ENCODE assay signal across 10 mouse cellular contexts in the genomic region with DNA sequence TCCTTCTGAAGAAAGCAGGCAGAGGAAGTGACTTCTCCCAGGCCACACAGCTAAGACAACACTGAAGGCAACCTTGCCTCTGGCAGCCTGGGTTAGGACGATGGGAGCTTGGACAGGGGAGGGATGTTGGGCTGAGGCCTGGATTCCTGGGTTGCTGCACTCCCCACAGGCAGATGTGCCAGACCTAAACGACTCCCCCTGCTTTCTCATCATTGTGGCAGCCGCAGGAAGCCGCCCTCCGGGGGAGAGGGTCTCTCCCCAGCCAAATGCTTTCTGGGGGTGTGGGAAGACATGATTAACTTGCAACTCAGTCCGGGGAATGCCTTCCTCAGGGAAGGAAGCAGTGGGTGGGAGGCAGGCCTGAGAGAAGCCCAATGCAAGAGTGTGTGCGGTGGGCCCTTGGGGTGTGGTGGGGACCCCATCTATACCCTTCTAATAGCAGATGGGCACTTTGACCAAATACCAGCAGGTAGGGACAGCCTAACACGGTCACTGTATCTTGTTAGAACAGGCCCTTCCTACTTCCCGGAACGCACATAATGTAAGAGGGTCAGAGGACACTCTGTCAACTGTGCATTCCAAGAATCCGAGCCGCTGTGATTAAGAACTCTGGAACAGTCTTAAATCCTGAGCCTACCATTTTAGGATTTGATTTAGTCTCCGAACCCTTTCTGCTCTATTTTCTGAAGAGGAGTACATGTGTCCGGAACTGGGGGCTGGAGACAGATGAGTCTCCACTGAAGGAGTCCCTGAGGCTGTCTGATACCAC. TPM values are rescaled to one million over a fixed set of nuclear protein-coding genes. Genes with fewer than 3 reads are reported as not detected.
DNase-seq lines count a peak whose midpoint lies in the region; ATAC-seq and TF ChIP-seq lines count a peak whose summit lies in the region.
"Had no signal": no experiment of that assay in that cellular context is flagged by ENCODE, and none has a peak within 500 bp of the region (broad histone marks: within the 10 kb centered on the region; RNA-seq: fewer than 3 reads in every experiment).

No protein-coding gene starts in this region.

- DNase-seq in kidney, adult 9 months: no peak
- DNase-seq in 3134 (ENCODE audit: extremely low read depth, insufficient read length, low spot score): peak; percentile 60
- DNase-seq in kidney, postnatal 14 days: peak; percentile 31
- DNase-seq in urinary bladder, postnatal 25 days (ENCODE audit: low spot score): no peak
- DNase-seq in natural killer cell, adult 2 months (ENCODE audit: low spot score in 2 of 2): no peak
- DNase-seq: adrenal gland, postnatal 10 days had no signal

- H3K9me3 ChIP-seq in kidney, embryonic 16.5 days (ENCODE audit: low read length): no peaks in the 10 kb centered on the region
- H3K9me3 ChIP-seq: forebrain, embryonic 15.5 days; neural tube, embryonic 15.5 days had no signal

- H3K27ac ChIP-seq in kidney, embryonic 16.5 days (ENCODE audit: low read length): peak overlapping the region; percentile 71
- H3K27ac ChIP-seq: forebrain, embryonic 15.5 days; neural tube, embryonic 15.5 days had no signal

- peaks cover 36% of the 10 kb centered on the region for H3K79me3 ChIP-seq in C2C12 (ENCODE audit: low read depth)

- no peaks in the 10 kb centered on the region for H3K36me3 ChIP-seq in kidney, embryonic 16.5 days (ENCODE audit: insufficient read depth, low read length)
- no peaks in the 10 kb centered on the region for H3K36me3 ChIP-seq in C2C12 (ENCODE audit: control insufficient read depth, insufficient read depth)
- H3K36me3 ChIP-seq: forebrain, embryonic 15.5 days; neural tube, embryonic 15.5 days had no signal

- H3K79me2 ChIP-seq in C2C12 (ENCODE audit: control insufficient read depth, insufficient read depth): peaks cover 68% of the 10 kb centered on the region

- no peaks in the 10 kb centered on the region for H3K27me3 ChIP-seq in kidney, embryonic 16.5 days (ENCODE audit: insufficient read depth, low read length)
- H3K27me3 ChIP-seq in C2C12 (ENCODE audit: control insufficient read depth, insufficient read depth, insufficient read length): no peaks in the 10 kb centered on the region
- H3K27me3 ChIP-seq: forebrain, embryonic 15.5 days; neural tube, embryonic 15.5 days had no signal

- H3K4me2 ChIP-seq in kidney, embryonic 16.5 days (replicated peaks; ENCODE audit: low read depth, low read length): no peak overlapping the region
- H3K4me2 ChIP-seq: forebrain, embryonic 15.5 days; neural tube, embryonic 15.5 days had no signal

- H3ac ChIP-seq in C2C12 (ENCODE audit: control insufficient read depth, insufficient read length, low read depth): peak overlapping the region; percentile 47

- H3K4me3 ChIP-seq in kidney, embryonic 16.5 days (ENCODE audit: low read length): no peak overlapping the region
- no peak overlapping the region for H3K4me3 ChIP-seq in C2C12 (ENCODE audit: insufficient read depth, poor library complexity, severe bottlenecking)
- H3K4me3 ChIP-seq: forebrain, embryonic 15.5 days; neural tube, embryonic 15.5 days had no signal

- no peak for ATAC-seq in kidney, embryonic 16.5 days (ENCODE audit: low FRiP score, low TSS enrichment)
- ATAC-seq: forebrain, embryonic 15.5 days had no signal

- 25% methylated on average over 14 of the region's 14 CpGs for WGBS in kidney, embryonic 16.5 days

- H3K9ac ChIP-seq in kidney, embryonic 16.5 days (replicated peaks; ENCODE audit: low read length): no peak overlapping the region
- H3K9ac ChIP-seq: forebrain, embryonic 15.5 days; neural tube, embryonic 15.5 days had no signal

- H3K4me1 ChIP-seq in kidney, embryonic 16.5 days (ENCODE audit: insufficient read depth, low read length): peaks cover 77% of the 10 kb centered on the region
- H3K4me1 ChIP-seq: neural tube, embryonic 15.5 days had no signal

- no peak for TF ChIP-seq CTCF in C2C12 (IDR thresholded peaks at IDR 0.05; ENCODE audit: control insufficient read depth, insufficient read depth, insufficient read length)

TF ChIP-seq in C2C12, 6 proteins besides CTCF, POLR2A, EP300 and RAD21:
- TF ChIP-seq MYOG (IDR thresholded peaks at IDR 0.05; ENCODE audit: control insufficient read depth, extremely low read depth, insufficient read length): no peak

RNA-seq across cellular contexts. Expression of a gene that starts 4.6 kb away (rescaled TPM):
- 7.5 and 8.3 TPM in 2 replicates for polyA plus RNA-seq in kidney, embryonic 16.5 days (2015; fragmentation: Nextera tagmentation; extraction: Ambion mirVana)
- polyA plus RNA-seq in C2C12 (2012; fragmentation: generic; extraction: Trizol): 55.0 TPM

RNA-seq across cellular contexts. Expression of a gene that starts 17.3 kb away (rescaled TPM):
- polyA plus RNA-seq in kidney, embryonic 16.5 days (2015; fragmentation: Nextera tagmentation; extraction: Ambion mirVana): 0.32 and 0.42 TPM in 2 replicates
- 3.9 TPM for polyA plus RNA-seq in C2C12 (2012; fragmentation: generic; extraction: Trizol)
- polyA plus RNA-seq: forebrain, embryonic 15.5 days had no signal

RNA-seq across cellular contexts. Expression of a gene that starts 23.1 kb away (rescaled TPM):
- 3.1 TPM in 2 replicates for polyA plus RNA-seq in kidney, embryonic 16.5 days (2015; fragmentation: Nextera tagmentation; extraction: Ambion mirVana)
- polyA plus RNA-seq in C2C12 (2012; fragmentation: generic; extraction: Trizol): 0.06 TPM

RNA-seq across cellular contexts. Expression of a gene that starts 33.9 kb away (rescaled TPM):
- 1.2 and 1.3 TPM in 2 replicates for polyA plus RNA-seq in kidney, embryonic 16.5 days (2015; fragmentation: Nextera tagmentation; extraction: Ambion mirVana)
- 0.16 TPM for polyA plus RNA-seq in C2C12 (2012; fragmentation: generic; extraction: Trizol)

Comparison
In these comparisons a context has a peak if more than half of its experiments do, and no peak if none do; other contexts are left out.
1. DNase-seq: peak in 3134 (single experiment) and kidney, postnatal 14 days (single experiment); none in kidney, adult 9 months (single experiment), urinary bladder, postnatal 25 days (single experiment) and natural killer cell, adult 2 months (0 of 2).